Mouse (Mus musculus) heart, embryonic 14.5 days (tissue): ENCODE results near the gene Vcl. TPM values are rescaled to one million over a fixed set of nuclear protein-coding genes. Genes with fewer than 3 reads are reported as not detected.

Source experiments
- ATAC-seq: fragments of 200-750 bp; cut with Nextera tagmentation; 2 replicates; pipeline ENCODE4 v1.8.0; 2017; ENCODE audit warnings: low read depth, moderate TSS enrichment; ENCODE audit not compliant: insufficient number of reproducible peaks, insufficient read depth, low FRiP score
- H3K27ac ChIP-seq, 2 experiments: fragments of 200-500 bp in 1 of 2; fragments of 300-500 bp in 1 of 2; sonication (generic) in 1 of 2; replicated peaks in 1 of 2; 2 replicates each; pipeline ENCODE4 v1.5.1; 2012 to 2014; ENCODE audit warnings: low read depth in 2 of 2, low read length in 2 of 2, control low read depth in 1 of 2, mild to moderate bottlenecking in 1 of 2, mixed read lengths in 1 of 2; ENCODE audit not compliant: control insufficient read depth in 1 of 2, insufficient read depth in 1 of 2
- H3K27me3 ChIP-seq: fragments of 300-500 bp; sonication (generic); 2 replicates; pipeline ENCODE4 v1.6.1; 2014; ENCODE audit warnings: mild to moderate bottlenecking, low read length, control low read depth; ENCODE audit not compliant: control insufficient read depth, insufficient read depth
- H3K36me3 ChIP-seq: fragments of 300-500 bp; sonication (generic); 2 replicates; pipeline ENCODE4 v1.6.1; 2014; ENCODE audit warnings: mild to moderate bottlenecking, control low read depth, low read length, mixed read lengths; ENCODE audit not compliant: control insufficient read depth, insufficient read depth
- H3K4me1 ChIP-seq, 2 experiments: fragments of 200-500 bp in 1 of 2; fragments of 300-500 bp in 1 of 2; sonication (generic) in 1 of 2; 2 replicates each; pipeline ENCODE4 v1.6.1; 2012 to 2014; ENCODE audit warnings: low read length in 2 of 2, control low read depth in 1 of 2, mixed read lengths in 1 of 2; ENCODE audit not compliant: control insufficient read depth in 2 of 2, insufficient read depth in 2 of 2
- H3K4me2 ChIP-seq: fragments of 300-500 bp; sonication (generic); 2 replicates; pipeline ENCODE4 v1.6.1; 2014; ENCODE audit warnings: mild to moderate bottlenecking, low read length
- H3K4me3 ChIP-seq, 2 experiments: fragments of 200-500 bp in 1 of 2; fragments of 300-500 bp in 1 of 2; sonication (generic) in 1 of 2; 2 replicates each; pipeline ENCODE4 v1.5.1; 2012 to 2014; ENCODE audit warnings: low read length in 2 of 2, mild to moderate bottlenecking in 2 of 2, control low read depth in 1 of 2, low read depth in 1 of 2, moderate library complexity in 1 of 2; ENCODE audit not compliant: control insufficient read depth in 1 of 2, insufficient read depth in 1 of 2
- H3K9ac ChIP-seq: fragments of 300-500 bp; sonication (generic); 2 replicates; pipeline ENCODE4 v1.6.1; 2014; ENCODE audit warnings: mild to moderate bottlenecking, low read length
- H3K9me3 ChIP-seq: fragments of 300-500 bp; sonication (generic); 2 replicates; pipeline ENCODE4 v1.6.1; 2016; ENCODE audit warnings: low read length, control low read depth; ENCODE audit not compliant: control insufficient read depth
- WGBS: fragments of 180-500 bp; shearing (Covaris S2); extraction: QIAGEN DNeasy Blood & Tissue Kit; methylation state at CpG from one replicate; pipeline ENCODE4 v1.1.7; 2014; 5-methylcytosine and 5-hydroxymethylcytosine counted together
- polyA plus RNA-seq: library from polyadenylated mRNA; unstranded; fragments of >200 nt; fragmentation: Nextera tagmentation; extraction: Ambion mirVana; gene quantifications from 2 replicates; pipeline ENCODE4 v1.2.1, GENCODE M21; 2014

The Vcl gene
- polyA plus RNA-seq, 1 experiment from 2014 or later, result 100.0 TPM

- no peaks in the 10 kb centered on the region for H3K9me3 ChIP-seq
- H3K27me3 ChIP-seq, result no peaks in the 10 kb centered on the region
- peak overlapping the region; percentile 45 to 50; a peak in 3 of 4 replicates for H3K27ac ChIP-seq
- 20% methylated on average over 8 of the region's 8 CpGs for WGBS
- no peak overlapping the region for H3K4me3 ChIP-seq
- H3K36me3 ChIP-seq, result no peaks in the 10 kb centered on the region
- H3K4me2 ChIP-seq, result no peak overlapping the region
- H3K4me1 ChIP-seq, result peaks cover 9 to 21% of the 10 kb centered on the region in 2 experiments
- no peak overlapping the region for H3K9ac ChIP-seq
- ATAC-seq, result no peak
These were observed 136.4 kb downstream of the Vcl start for GRCm38 (mm10) chr14:21065490-21066162.

GRCm38 (mm10) chr14:21069594-21069993 lies 140.4 kb downstream of the Vcl start:
- WGBS, result 86% methylated on average over 5 of the region's 5 CpGs
- no peaks in the 10 kb centered on the region for H3K9me3 ChIP-seq
- no peak overlapping the region for H3K9ac ChIP-seq
- H3K4me3 ChIP-seq, result no peak overlapping the region
- no peak overlapping the region for H3K27ac ChIP-seq
- H3K36me3 ChIP-seq, result no peaks in the 10 kb centered on the region
- no peak for ATAC-seq
- H3K4me1 ChIP-seq, result peaks cover 11 to 30% of the 10 kb centered on the region in 2 experiments
- no peak overlapping the region for H3K4me2 ChIP-seq
- no peaks in the 10 kb centered on the region for H3K27me3 ChIP-seq

GRCm38 (mm10) chr14:21073981-21074380 lies 144.8 kb downstream of the Vcl start:
- peak overlapping the region in 1 of 2 experiments; percentile 6; a peak in 2 of 4 replicates for H3K27ac ChIP-seq
- H3K4me1 ChIP-seq, result peaks cover 7 to 46% of the 10 kb centered on the region in 2 experiments
- H3K27me3 ChIP-seq, result no peaks in the 10 kb centered on the region
- no peaks in the 10 kb centered on the region for H3K9me3 ChIP-seq
- H3K4me2 ChIP-seq, result peak overlapping the region; percentile 29; the same call in 1 of the 2 replicates
- ATAC-seq, result no peak
- WGBS, result 20% methylated on average over 3 of the region's 3 CpGs
- H3K9ac ChIP-seq, result 0 out of 2 replicates have a peak overlapping the region, but pooled peaks have one; percentile 30
- H3K36me3 ChIP-seq, result no peaks in the 10 kb centered on the region
- no peak overlapping the region for H3K4me3 ChIP-seq

GRCm38 (mm10) chr14:21074398-21075320 lies 145.5 kb downstream of the Vcl start:
- Histone ChIP-seq H3K4me2 (peak overlapping the region; percentile 66), H3K27ac (peak overlapping the region in 1 of 2 experiments; percentile 92; a peak in 1 of 4 replicates), H3K9ac (peak overlapping the region; percentile 83; the same call in 1 of the 2 replicates), H3K27me3 (no peaks in the 10 kb centered on the region), H3K4me3 (peak overlapping the region in 1 of 2 experiments; percentile 74; a peak in 1 of 4 replicates), H3K9me3 (no peaks in the 10 kb centered on the region), H3K36me3 (no peaks in the 10 kb centered on the region), H3K4me1 (peaks cover 10 to 49% of the 10 kb centered on the region in 2 experiments)
- 50% methylated on average over 11 of the region's 11 CpGs for WGBS
- no peak for ATAC-seq

- Histone ChIP-seq H3K27ac (peak overlapping the region; percentile 89 to 92), H3K4me3 (peak overlapping the region; percentile 74 to 93), H3K4me1 (peaks cover 7 to 44% of the 10 kb centered on the region in 2 experiments), H3K9ac (peak overlapping the region; percentile 83), H3K4me2 (peak overlapping the region; percentile 66), H3K9me3 (no peaks in the 10 kb centered on the region), H3K27me3 (no peaks in the 10 kb centered on the region), H3K36me3 (no peaks in the 10 kb centered on the region)
- ATAC-seq, result peak; percentile 99
- WGBS, result under 1% methylated on average over 53 of the region's 59 CpGs
These were observed 146.7 kb downstream of the Vcl start for GRCm38 (mm10) chr14:21075751-21076500.

- H3K36me3 ChIP-seq, result no peaks in the 10 kb centered on the region
- peak overlapping the region; percentile 83 for H3K9ac ChIP-seq
- no peaks in the 10 kb centered on the region for H3K9me3 ChIP-seq
- H3K4me3 ChIP-seq, result peak overlapping the region; percentile 74 to 93
- WGBS, result 24% methylated on average over 7 of the region's 7 CpGs
- peaks cover 7 to 47% of the 10 kb centered on the region in 2 experiments for H3K4me1 ChIP-seq
- ATAC-seq, result peak; percentile 17; the same call in 1 of the 2 replicates
- peak overlapping the region; percentile 66 for H3K4me2 ChIP-seq
- peak overlapping the region; percentile 89 to 92 for H3K27ac ChIP-seq
- H3K27me3 ChIP-seq, result no peaks in the 10 kb centered on the region
These were observed 147.4 kb downstream of the Vcl start for GRCm38 (mm10) chr14:21076501-21077194.
